Mouse (Mus musculus): ENCODE measurements around the gene Dhrs3.

Gene Dhrs3

GRCm38 (mm10) chr4:144972948-144973720 is 80.5 kb downstream of the Dhrs3 start:
- peak; percentile 82 for DNase-seq (ENCODE audit: low read depth, low spot score)

- no peak for DNase-seq (ENCODE audit: low read depth, low spot score)
Observed at GRCm38 (mm10) chr4:144974458-144974857, 81.8 kb downstream of the Dhrs3 start.

GRCm38 (mm10) chr4:144975505-144975904 is 82.9 kb downstream of the Dhrs3 start:
- DNase-seq (ENCODE audit: low read depth, low spot score) = no peak

GRCm38 (mm10) chr4:144977057-144977456 is 84.4 kb downstream of the Dhrs3 start:
- no peak for DNase-seq (ENCODE audit: low read depth, low spot score)
